Mouse (Mus musculus): ENCODE results near the gene Mab21l3. TPM values are rescaled to one million over a fixed set of nuclear protein-coding genes. Genes with fewer than 3 reads are reported as not detected.

Mab21l3 gene
- polyA plus RNA-seq, 1 experiment from 2014 or later, result 0.34 TPM

Other genes starting within 250 kb of the Mab21l3 start
- 81.3 and 87.0 TPM in 2 replicates for gene Atp1a1, start 244.3 kb downstream of the Mab21l3 start, polyA plus RNA-seq (2014; fragmentation: Nextera tagmentation; extraction: Ambion mirVana)
- 4.6 and 5.0 TPM in 2 replicates for gene Slc22a15, start 75.5 kb upstream of the Mab21l3 start, polyA plus RNA-seq (2014; fragmentation: Nextera tagmentation; extraction: Ambion mirVana)
- 100 and 112 TPM in 2 replicates for gene Nhlh2, start 161.1 kb upstream of the Mab21l3 start, polyA plus RNA-seq (2014; fragmentation: Nextera tagmentation; extraction: Ambion mirVana)
- 0.21 TPM in 1 of 2 replicates, not detected in the other for gene Casq2, start 237.5 kb upstream of the Mab21l3 start, polyA plus RNA-seq (2014; fragmentation: Nextera tagmentation; extraction: Ambion mirVana)

Data from midbrain, embryonic 11.5 days (tissue).